Comparison of ENCODE assay signal across 8 mouse cellular contexts in the genomic region with DNA sequence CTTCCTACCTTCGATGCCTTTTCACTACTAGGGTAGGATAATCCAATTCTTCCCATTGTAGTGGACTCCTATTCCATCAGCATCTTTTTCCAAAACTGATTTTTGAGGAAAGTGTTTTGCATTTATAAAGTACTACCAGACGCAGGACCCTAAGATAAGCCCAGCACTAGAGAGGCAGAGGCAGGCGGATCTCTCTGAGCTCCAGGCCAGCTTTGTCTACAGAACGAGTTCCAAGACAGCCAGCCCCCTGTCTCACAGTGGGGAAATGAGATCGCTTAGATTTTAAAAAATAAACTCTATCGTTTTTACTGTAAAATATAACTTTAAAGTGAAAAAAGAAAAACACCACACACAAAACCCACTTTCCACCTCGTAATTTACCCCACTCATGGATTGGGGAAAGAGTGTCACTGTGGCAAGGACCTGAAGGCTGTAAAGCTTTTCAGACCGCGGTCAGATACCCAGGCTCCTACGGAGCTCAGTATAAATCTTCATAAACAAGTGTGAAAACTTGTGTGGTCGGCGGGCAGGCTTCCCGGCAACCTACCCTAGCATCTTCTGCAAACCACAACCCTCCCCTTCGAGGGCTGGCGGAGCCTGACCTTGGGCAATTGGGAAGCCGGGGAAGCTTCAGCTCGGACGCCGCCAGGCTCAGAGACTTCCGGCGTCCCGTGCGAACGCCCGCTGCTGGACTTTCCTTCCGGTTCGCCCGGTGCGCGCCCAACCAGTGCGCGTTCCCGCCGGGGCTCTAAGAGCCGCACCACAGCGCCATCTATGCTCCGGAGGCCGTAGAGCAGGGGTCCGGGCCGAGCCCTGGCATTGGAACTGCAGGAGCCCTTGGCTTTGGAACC. TPM values are rescaled to one million over a fixed set of nuclear protein-coding genes. Genes with fewer than 3 reads are reported as not detected.
DNase-seq lines count a peak whose midpoint lies in the region; ATAC-seq lines count a peak whose summit lies in the region.

A gene (minus strand): TSS at position 747 of the 851 bp plus-strand sequence.

- peak; percentile 85 for DNase-seq in adipocyte (ENCODE audit: low spot score)
- DNase-seq in embryo, embryonic 10 days (ENCODE audit: low spot score), result peak; percentile 95
- DNase-seq in gastrocnemius, postnatal 14 days, result peak; percentile 91
- peak; percentile 99 for DNase-seq in intestine, embryonic 14.5 days (ENCODE audit: low spot score)
- peak; percentile 88 to 92 for DNase-seq in left cerebral cortex, postnatal 14 days (ENCODE audit: low spot score in 2 of 2)
- peak; percentile 94 for DNase-seq in mesoderm, embryonic 11.5 days (ENCODE audit: low read depth, low spot score)
- DNase-seq in right cerebral cortex, postnatal 36 days (ENCODE audit: low spot score in 2 of 2), result peak; percentile 78 to 83
- peak; percentile 88 for DNase-seq in yolk sac, embryonic 10.5 days (ENCODE audit: low spot score)

- peak within 1 kb of the TSS; percentile 77 for H3K27ac ChIP-seq in intestine, embryonic 14.5 days (ENCODE audit: low read depth)

- no peaks in the 10 kb centered on the region for H3K36me3 ChIP-seq in intestine, embryonic 14.5 days (ENCODE audit: control insufficient read depth, insufficient read depth, low read length)

- peak; percentile 95 for ATAC-seq in intestine, embryonic 14.5 days (replicated peaks; ENCODE audit: low FRiP score, low TSS enrichment, low read depth)

- WGBS in intestine, embryonic 14.5 days, result 5% methylated on average over 40 of the region's 40 CpGs

- H3K9me3 ChIP-seq in intestine, embryonic 14.5 days (ENCODE audit: control insufficient read depth, low read length), result no peaks in the 10 kb centered on the region

- no peaks in the 10 kb centered on the region for H3K4me1 ChIP-seq in intestine, embryonic 14.5 days (replicated peaks; ENCODE audit: control insufficient read depth, insufficient read depth, low read length)

- intact Hi-C loops in gastrocnemius, postnatal 14 days (cut with DNase I; ENCODE audit: low total_unique reads), result loop anchor here (10.0 kb wide), 1 partner anchor 93 kb away; a partner anchor contains a TSS
- intact Hi-C loops in left cerebral cortex, postnatal 14 days (cut with DNase I), result loop anchor here (1.0 kb wide), 1 partner anchor 91 kb away; a partner anchor contains a TSS

- H3K27me3 ChIP-seq in intestine, embryonic 14.5 days (replicated peaks; ENCODE audit: control insufficient read depth, insufficient read depth, low read length), result no peaks in the 10 kb centered on the region

- peak within 1 kb of the TSS; percentile 77 for H3K4me2 ChIP-seq in intestine, embryonic 14.5 days (ENCODE audit: low read length)

- H3K4me3 ChIP-seq in intestine, embryonic 14.5 days (ENCODE audit: low read depth, low read length), result peak within 1 kb of the TSS; percentile 79

- peak within 1 kb of the TSS; percentile 85 for H3K9ac ChIP-seq in intestine, embryonic 14.5 days (ENCODE audit: low read length)

RNA-seq across cellular contexts. Expression of the gene that starts here (rescaled TPM):
- 10 to 100 TPM; 24.5 to 29.0 TPM for total RNA-seq in gastrocnemius, postnatal 14 days (2021)
- 42.9 and 43.0 TPM in 2 replicates for polyA plus RNA-seq in intestine, embryonic 14.5 days (2014; fragmentation: Nextera tagmentation; extraction: Ambion mirVana)
- total RNA-seq in left cerebral cortex, postnatal 14 days (2021), result 10 to 100 TPM; 24.3 to 25.5 TPM

Comparison
In these comparisons a context has a peak if more than half of its experiments do, and no peak if none do; other contexts are left out.
1. Peak in every context shown above with its lines: DNase-seq, ATAC-seq, H3K4me3 ChIP-seq and H3K27ac ChIP-seq.